Mouse (Mus musculus) CD4-positive, CD25-positive, alpha-beta regulatory T cell, adult 2 months (primary cell): ENCODE data around the gene Plekhg2.
A peak's percentile ranks its signal among the peaks of the same experiment; 100 is the strongest.

Source experiments
- DNase-seq: peaks from one replicate; pipeline ENCODE4 v3.0.0-alpha.2; 2012; ENCODE audit warnings: low read depth, low spot score

The Plekhg2 gene

DNA sequence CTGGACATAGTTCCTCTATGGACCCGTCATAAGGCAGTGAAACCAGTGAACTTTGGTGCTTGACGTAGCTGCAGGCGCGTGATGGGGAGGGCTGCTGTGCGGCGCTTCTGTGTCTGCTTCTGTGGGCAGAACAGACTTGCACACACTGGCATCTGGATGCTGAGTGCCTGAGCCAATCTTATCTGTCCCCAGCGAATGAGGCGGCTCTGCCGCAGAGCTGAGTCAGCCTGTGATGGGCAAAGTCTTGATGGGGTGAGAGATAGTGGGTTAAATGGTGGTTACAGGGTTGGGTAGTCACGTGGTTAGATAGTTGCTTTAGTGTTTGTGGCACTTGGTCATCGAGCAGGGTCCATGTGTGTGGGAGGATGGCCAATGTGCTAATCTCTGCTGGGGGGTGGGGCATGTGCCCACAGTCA, 10.6 kb upstream of the Plekhg2 start:
- peak; percentile 91 for DNase-seq

DNA sequence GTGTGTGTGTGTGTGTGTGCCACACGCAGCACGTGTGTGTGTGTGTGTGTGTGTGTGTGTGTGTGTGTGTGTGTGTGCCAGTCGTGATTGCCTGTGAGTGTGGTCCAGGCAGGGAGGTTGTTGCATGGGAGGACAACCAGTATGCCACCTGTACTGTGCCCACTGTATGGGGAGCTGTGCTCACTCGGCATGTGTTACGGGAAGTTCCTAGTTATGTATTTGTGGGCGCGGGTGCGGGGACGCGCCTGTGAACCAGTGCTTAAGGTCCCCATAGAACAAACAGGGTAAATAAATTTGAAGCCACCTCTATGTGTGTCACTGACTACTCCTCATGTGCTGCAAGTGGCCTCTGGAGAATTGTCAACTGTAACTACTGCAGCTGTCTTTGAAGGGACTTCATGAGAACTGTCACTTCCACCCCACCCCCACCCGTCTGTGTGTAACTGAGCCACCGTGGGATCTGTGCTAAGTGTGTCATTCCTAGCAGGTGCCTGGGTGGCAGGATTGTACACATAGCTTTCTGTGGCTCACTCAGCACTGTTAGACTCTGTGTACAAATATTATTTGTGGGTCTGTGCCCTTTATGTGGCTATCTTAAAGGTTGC, 10.1 kb upstream of the Plekhg2 start:
- DNase-seq, result peak; percentile 86

- DNase-seq, result peak; percentile 96
Measured at GRCm38 (mm10) chr7:28381938-28382337, 9.5 kb upstream of the Plekhg2 start.

GRCm38 (mm10) chr7:28381017-28381790, 8.8 kb upstream of the Plekhg2 start:
- DNase-seq, result peak; percentile 97

DNA sequence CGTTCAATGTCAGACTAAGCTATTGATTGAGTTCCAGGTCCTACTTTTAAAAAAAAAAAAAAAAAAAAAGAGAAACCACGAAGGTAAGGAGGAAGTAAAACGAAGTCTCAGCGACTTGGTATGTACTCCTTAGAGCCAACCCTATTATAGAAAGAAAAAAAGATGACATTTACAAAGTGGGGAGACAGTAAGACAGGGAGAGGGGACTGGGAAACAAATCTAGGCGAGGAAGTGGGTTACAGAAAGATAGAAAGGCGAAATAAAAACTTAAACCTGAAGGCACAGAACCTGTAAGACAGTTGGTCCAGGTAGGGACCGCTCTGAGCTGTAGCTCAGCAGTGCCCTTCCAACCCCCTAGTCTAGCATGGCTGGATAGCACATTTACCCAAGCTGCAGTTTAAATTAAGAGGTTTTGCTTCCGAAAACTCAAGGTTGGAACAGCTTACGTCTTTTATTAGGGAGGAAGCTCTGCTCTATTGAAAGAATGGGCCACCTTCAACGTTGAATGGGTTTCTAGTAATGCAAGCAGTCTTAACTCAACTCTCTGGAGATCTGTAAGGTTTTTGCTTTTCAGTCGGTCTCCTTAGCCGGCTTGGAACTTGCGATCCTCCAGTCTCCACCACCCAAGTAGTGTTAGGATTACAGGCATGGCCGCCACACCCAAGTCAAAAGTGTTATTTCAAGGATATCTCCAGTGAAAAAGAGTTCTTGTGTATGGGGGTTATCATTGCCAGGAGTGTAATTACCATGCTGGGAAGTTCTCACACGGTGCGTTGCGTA, 8.0 kb upstream of the Plekhg2 start, which contains the start of gene Zfp36:
TSS of gene Zfp36 (minus strand) at position 17 of the 780 bp plus-strand sequence.
- DNase-seq, result peak; percentile 48

DNA sequence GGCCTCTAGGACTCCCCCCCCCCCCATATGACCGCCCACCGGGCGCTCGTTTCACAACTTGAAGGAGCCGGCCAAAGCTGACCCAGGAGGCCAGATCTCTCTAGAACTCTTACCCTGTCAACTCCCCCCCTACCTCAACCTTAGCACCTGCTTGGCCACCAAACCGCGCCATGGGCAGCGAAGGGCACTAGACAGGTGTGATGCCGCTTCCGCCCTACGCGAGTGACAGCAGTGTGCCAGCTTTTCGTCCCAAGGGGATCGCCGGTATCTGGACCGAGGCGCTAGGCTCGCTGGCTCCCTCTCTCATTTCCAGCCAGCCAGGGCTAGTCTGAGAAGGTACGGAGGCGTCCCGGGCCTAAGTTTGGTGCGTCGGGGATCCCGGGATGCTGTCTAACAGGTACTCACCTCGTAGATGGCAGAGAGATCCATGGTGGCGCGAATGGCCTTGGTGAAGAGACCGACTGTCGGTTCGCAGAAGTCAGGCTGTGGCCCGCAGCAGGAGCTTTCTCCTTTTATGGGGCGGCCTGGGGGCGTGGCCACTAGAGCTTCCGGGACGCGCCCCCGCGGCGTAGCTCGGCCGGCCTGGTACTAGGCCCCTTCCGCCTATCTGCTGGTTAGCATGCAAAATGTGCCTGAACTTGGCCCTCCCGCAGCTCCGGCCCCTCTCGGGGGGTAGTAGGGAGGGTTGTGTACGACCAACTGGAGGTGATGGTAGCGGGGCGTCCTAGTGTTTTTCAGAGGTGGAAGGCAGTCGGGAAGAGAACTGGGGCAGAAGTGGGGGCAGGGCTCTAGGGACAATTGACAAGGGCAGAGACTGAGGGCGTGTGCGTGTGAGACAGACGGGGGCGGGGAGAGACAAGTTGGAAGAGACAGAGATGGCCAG, 6.6 kb upstream of the Plekhg2 start:
- DNase-seq, result peak; percentile 96

GRCm38 (mm10) chr7:28378066-28378690, 5.8 kb upstream of the Plekhg2 start:
- DNase-seq, result peak; percentile 76

DNA sequence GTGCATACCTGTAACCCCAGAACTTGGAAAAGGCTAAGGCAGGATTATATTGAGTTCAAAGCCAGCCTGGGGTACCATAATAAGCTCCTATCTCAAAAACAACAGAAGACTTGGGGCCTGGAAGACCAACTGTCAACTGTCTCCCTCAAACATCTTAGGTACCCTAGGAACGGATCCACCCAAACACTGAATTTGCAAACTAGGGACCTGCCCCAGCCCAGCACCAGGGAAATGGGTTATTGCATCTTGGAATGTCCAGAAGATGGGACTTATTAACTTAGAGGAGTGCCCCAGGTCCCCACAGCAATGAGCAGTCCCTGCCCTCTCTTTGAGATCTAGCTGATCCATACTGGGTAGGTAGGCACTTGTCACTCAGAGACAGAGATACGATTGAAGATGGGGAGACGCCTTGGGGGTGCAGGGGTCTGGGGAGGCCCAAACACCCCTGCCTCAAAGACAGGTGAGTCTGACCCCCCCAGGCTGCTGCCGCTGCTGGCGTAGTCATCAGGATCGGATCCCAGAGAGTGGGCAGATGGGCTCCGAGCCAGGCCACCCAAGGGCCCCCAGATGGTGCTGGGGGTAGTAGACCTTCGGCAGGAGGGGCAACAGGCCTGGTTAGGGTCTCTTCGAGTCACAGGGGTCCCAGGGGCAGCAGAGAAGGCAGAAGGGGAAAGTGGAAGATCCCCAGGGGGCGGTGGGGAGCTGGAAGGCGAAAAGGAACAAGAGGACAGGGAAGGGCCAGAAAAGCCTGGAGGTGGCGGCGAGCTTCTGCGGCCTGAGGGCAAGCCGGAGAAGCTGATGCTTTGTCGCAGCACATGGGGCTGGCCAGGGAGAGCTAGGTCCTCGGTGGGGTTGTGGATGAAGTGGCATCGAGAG, 5.0 kb upstream of the Plekhg2 start:
- DNase-seq, result peak; percentile 57

GRCm38 (mm10) chr7:28376011-28376771, 3.8 kb upstream of the Plekhg2 start:
- DNase-seq, result peak; percentile 90

DNA sequence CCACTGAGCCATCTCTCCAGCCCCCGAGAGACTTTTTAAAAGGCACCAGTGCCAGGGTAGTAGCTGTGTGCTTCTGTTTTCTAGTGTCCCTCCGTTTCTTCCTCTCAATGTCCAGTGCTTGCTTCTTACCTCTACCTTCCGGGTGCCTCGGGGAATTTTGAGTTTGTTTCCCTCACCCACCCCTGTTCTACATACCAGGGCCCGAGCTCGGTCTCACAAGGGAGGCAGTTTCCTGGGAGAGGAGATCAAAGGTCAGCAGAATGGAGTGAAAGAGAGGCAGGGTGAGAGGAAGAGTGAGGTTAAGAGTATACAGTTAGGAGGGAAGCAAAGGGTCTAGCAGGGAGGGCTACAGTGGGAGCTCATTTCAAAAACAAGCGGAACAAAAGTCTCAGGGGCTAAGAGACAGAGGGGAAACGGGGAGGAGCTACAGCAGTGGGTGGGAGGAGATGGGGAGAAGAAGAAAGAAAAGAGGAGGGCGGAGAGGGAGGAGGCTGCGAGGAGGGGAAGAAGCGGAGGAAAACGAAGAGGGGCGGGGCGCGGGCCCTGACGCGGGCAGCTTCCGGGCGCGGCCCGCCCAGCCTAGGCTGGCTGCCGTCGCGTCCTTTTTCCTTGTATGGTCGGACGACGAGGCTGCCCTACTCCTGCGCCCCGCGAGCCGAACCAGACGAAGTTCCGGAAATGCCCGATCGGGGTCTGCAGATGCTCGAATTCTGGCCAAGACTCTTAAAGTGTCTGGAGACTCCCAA, 3.0 kb upstream of the Plekhg2 start:
- peak; percentile 95 for DNase-seq

- peak; percentile 66 for DNase-seq
Measured at GRCm38 (mm10) chr7:28374647-28375046, 2.2 kb upstream of the Plekhg2 start.

- peak; percentile 46 for DNase-seq
Measured at GRCm38 (mm10) chr7:28373891-28374495, 1.6 kb upstream of the Plekhg2 start.

DNA sequence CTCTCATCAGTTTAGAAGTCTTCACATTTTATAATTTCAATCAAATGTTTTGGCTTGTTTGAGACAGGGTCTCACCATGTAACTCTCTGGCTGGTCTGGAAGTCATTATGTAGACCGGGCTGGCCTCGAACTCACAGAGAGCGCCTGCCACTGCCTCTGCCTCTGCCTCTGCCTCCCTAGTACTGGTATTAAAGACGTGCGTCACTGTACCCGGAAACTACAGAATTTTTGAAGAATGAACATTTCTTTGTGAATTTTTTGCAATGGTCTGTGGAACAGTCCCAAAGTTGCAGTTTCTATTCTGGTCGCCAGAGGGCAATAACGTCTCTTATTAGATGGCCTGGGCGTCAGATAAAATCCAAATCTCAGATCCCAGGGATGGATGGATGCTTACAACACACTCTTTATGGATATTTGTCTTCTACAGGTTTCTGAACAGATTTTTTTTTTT, 757 bp upstream of the Plekhg2 start:
- DNase-seq, result peak; percentile 94

DNA sequence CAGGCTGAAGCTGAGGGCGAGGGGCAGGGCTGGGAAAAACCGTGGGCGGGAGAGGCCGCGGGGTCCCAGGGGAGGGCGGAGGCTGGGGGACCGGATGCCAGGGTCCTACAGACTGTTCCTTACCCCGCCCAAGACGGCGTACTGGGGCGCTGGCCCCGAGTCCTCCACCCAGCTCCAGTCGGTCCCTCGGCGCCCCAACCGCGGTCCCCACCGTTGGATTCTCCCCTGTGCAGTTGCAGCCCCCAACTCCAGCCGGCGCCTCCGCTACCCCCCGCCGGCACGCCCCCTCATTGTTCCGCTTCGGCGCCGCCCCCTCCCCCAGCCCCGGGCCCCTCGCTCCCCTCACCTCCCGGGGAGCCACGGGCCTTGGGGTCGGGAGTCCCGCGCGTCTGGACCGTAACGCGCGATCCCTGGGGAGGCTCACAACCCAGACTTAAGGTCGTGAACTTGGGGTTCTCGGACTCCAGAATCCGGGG, 847 bp downstream of the Plekhg2 start:
- peak; percentile 63 for DNase-seq

DNA sequence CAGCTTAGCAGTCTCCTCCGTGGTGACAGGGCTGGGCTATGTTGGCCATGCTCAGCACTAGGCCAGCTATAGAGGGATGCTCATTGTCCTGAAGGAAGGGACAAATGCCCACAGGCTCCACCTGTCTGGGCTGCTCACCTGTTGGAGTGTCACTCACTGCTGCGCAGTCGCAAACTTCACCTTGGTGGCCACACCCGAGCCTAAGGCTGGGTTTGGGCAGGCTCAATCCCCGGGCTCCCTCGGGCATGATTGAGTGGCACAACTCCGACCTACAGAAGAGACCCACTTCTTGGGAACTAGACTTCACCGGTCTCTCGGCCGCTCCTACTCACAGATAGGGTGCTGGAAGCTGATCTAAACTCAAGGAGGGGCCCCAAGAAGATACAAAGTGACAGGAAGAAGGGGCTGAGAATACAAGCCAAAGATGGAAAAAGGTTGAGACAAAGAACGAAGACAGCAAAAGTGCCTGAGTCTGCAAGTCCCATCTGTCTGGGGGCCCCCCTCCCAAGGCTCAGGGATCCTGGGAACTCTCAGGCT, 1.4 kb downstream of the Plekhg2 start:
- DNase-seq, result peak; percentile 39

GRCm38 (mm10) chr7:28370051-28370450, 2.3 kb downstream of the Plekhg2 start:
- DNase-seq, result no peak

GRCm38 (mm10) chr7:28368276-28368920, 4.0 kb downstream of the Plekhg2 start:
- no peak for DNase-seq
